Comparison of ENCODE assay signal across 9 mouse cellular contexts in the genomic region with DNA sequence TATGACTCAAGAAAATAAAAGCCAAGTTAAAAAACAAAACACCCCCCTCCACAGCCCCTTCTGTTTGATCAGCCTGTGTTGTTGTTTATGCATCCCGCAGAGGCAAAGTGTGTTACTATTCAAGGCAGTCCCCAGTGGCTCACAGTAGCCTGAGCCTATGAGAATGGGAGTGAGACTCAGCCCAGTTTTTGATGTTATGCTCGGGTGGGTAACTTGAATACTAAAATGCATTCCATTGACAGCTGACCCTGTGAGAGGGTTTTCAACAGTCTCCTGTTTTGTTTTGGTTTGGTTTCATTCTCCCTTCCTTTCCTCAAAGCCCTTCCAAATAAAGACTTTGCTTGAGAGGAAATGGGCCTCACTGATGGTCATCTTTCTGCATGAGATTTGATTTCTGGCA. TPM values are rescaled to one million over a fixed set of nuclear protein-coding genes. Genes with fewer than 3 reads are reported as not detected.
A peak's percentile ranks its signal among the peaks of the same experiment; 100 is the strongest.
DNase-seq lines count a peak whose midpoint lies in the region; ATAC-seq lines count a peak whose summit lies in the region.
"Had no signal": no experiment of that assay in that cellular context is flagged by ENCODE, and none has a peak within 500 bp of the region (broad histone marks: within the 10 kb centered on the region; RNA-seq: fewer than 3 reads in every experiment).

No protein-coding gene starts in this region.

- peak; percentile 75 for ATAC-seq in midbrain, embryonic 16.5 days
- no peak for ATAC-seq in erythroid progenitor cell, adult 5-6 weeks (replicated peaks; ENCODE audit: low FRiP score, poor library complexity, severe bottlenecking)

- H3K36me3 ChIP-seq in hindbrain, embryonic 10.5 days: no peaks in the 10 kb centered on the region
- no peaks in the 10 kb centered on the region for H3K36me3 ChIP-seq in midbrain, embryonic 16.5 days (ENCODE audit: control insufficient read depth, insufficient read depth, low read length)

- peak; percentile 26 to 53 for DNase-seq in layer of hippocampus, adult 8-10 months (ENCODE audit: low spot score in 2 of 2)
- no peak for DNase-seq in layer of hippocampus, adult 9-10 months (ENCODE audit: low spot score)
- peak; percentile 36 for DNase-seq in embryo, embryonic 9.5 days (ENCODE audit: extremely low spot score)
- peak; percentile 34 for DNase-seq in hindbrain, embryonic 10.5 days (ENCODE audit: low spot score)
- DNase-seq in thymus, adult 18-20 months: no peak
- DNase-seq in heart, postnatal 10 days: no peak

- peaks cover 48% of the 10 kb centered on the region for H3K4me1 ChIP-seq in hindbrain, embryonic 10.5 days (replicated peaks)
- peaks cover 27% of the 10 kb centered on the region for H3K4me1 ChIP-seq in midbrain, embryonic 16.5 days (ENCODE audit: control insufficient read depth, insufficient read depth, low read length)

- intact Hi-C loops in heart, postnatal 10 days (cut with DNase I): no loop called here

- 4% methylated on average over 2 of the region's 2 CpGs for WGBS in hindbrain, embryonic 10.5 days
- 8% methylated on average over 2 of the region's 2 CpGs for WGBS in midbrain, embryonic 16.5 days

- no peaks in the 10 kb centered on the region for H3K9me3 ChIP-seq in hindbrain, embryonic 10.5 days
- no peaks in the 10 kb centered on the region for H3K9me3 ChIP-seq in midbrain, embryonic 16.5 days (replicated peaks; ENCODE audit: control insufficient read depth, low read length, poor library complexity, severe bottlenecking)

- no peak overlapping the region for H3K4me3 ChIP-seq in hindbrain, embryonic 10.5 days
- no peak overlapping the region for H3K4me3 ChIP-seq in midbrain, embryonic 16.5 days (ENCODE audit: low read depth, low read length)

- H3K4me2 ChIP-seq in midbrain, embryonic 16.5 days (ENCODE audit: low read length): no peak overlapping the region

- no peak overlapping the region for H3K9ac ChIP-seq in midbrain, embryonic 16.5 days (ENCODE audit: low read depth, low read length)

- peak overlapping the region; percentile 45 for H3K27ac ChIP-seq in hindbrain, embryonic 10.5 days
- no peak overlapping the region for H3K27ac ChIP-seq in midbrain, embryonic 16.5 days (ENCODE audit: low read length)
- H3K27ac ChIP-seq: macrophage had no signal

- no peaks in the 10 kb centered on the region; the same call in 1 of the 2 replicates for H3K27me3 ChIP-seq in hindbrain, embryonic 10.5 days (ENCODE audit: insufficient read depth, poor library complexity, severe bottlenecking)
- H3K27me3 ChIP-seq in midbrain, embryonic 16.5 days (ENCODE audit: control insufficient read depth, insufficient read depth, low read depth, low read length): no peaks in the 10 kb centered on the region

RNA-seq across cellular contexts. Expression of a gene that starts 8.9 kb away (rescaled TPM):
- total RNA-seq in layer of hippocampus, adult 8-10 months (2022): 100 to 1,000 TPM; 156 to 185 (median 171) TPM
- polyA plus RNA-seq in hindbrain, embryonic 10.5 days (2016; fragmentation: Nextera tagmentation; extraction: Ambion mirVana): 16.0 and 23.3 TPM in 2 replicates
- 68.4 and 69.5 TPM in 2 replicates for polyA plus RNA-seq in midbrain, embryonic 16.5 days (2015; fragmentation: Nextera tagmentation; extraction: Ambion mirVana)
- total RNA-seq in erythroid progenitor cell, adult 5-6 weeks (2015; ENCODE audit: low replicate concordance): not detected in 2 replicates
- total RNA-seq in erythroid progenitor cell, adult 5-6 weeks (2017; ENCODE audit: low replicate concordance): not detected in 2 replicates
- total RNA-seq in heart, postnatal 10 days (2021): 1 to 10 TPM; 8.8 to 9.1 TPM
- polyA plus RNA-seq: macrophage had no signal

Comparison
In these comparisons a context has a peak if more than half of its experiments do, and no peak if none do; other contexts are left out.
1. DNase-seq: peak in layer of hippocampus, adult 8-10 months (2 of 2), embryo, embryonic 9.5 days (single experiment) and hindbrain, embryonic 10.5 days (single experiment); none in layer of hippocampus, adult 9-10 months (single experiment), thymus, adult 18-20 months (0 of 2) and heart, postnatal 10 days (0 of 2).
2. RNA of a gene that starts 8.9 kb away (total RNA-seq): 156 to 185 TPM in layer of hippocampus, adult 8-10 months; 8.8 to 9.1 TPM in heart, postnatal 10 days and not detected in erythroid progenitor cell, adult 5-6 weeks; every median in the first group is over 10 times any median in the second.